Mouse (Mus musculus) ES-Bruce4 (cell line): ENCODE data around the gene Klri1.

ENCODE experiments used
- CTCF ChIP-seq: IDR thresholded peaks from one replicate; pipeline ENCODE4 v1.8.1; 2011; ENCODE audit warnings: low read depth, low read length
- EP300 ChIP-seq: IDR thresholded peaks from 2 replicates; pipeline ENCODE4 v1.6.1; 2011; ENCODE audit warnings: low read depth, low read length; ENCODE audit not compliant: insufficient read depth

GRCm38 (mm10) chr6:129746151-129746550, 29.2 kb upstream of the Klri1 start:
- TF ChIP-seq CTCF (no peak), EP300 (no peak)
